Mouse (Mus musculus) spleen, postnatal 36 days (tissue): ENCODE measurements around the gene Cdkl3.

Source experiments
- DNase-seq, 2 experiments: peaks; one replicate each; pipeline ENCODE4 v3.0.0; 2022; ENCODE audit warnings: low spot score in 2 of 2, mixed read lengths in 1 of 2

Gene Cdkl3

GRCm38 (mm10) chr11:52122045-52122444 is 118.0 kb downstream of the Cdkl3 start:
- DNase-seq: no peak

- no peak for DNase-seq
Observed at GRCm38 (mm10) chr11:52124468-52124867, 120.4 kb downstream of the Cdkl3 start.

- DNase-seq: no peak
Observed at GRCm38 (mm10) chr11:52127169-52127568, 123.1 kb downstream of the Cdkl3 start.

- no peak for DNase-seq
Observed at GRCm38 (mm10) chr11:52127760-52128159, 123.7 kb downstream of the Cdkl3 start.

GRCm38 (mm10) chr11:52128316-52129061 is 124.5 kb downstream of the Cdkl3 start:
- DNase-seq: no peak

- DNase-seq: no peak
Observed at GRCm38 (mm10) chr11:52129171-52129570, 125.2 kb downstream of the Cdkl3 start.

GRCm38 (mm10) chr11:52129621-52130450 is 125.8 kb downstream of the Cdkl3 start:
- no peak for DNase-seq

- no peak for DNase-seq
Observed at GRCm38 (mm10) chr11:52130451-52131068, 126.5 kb downstream of the Cdkl3 start.
